Mouse (Mus musculus) spleen, adult 2 months (tissue): ENCODE data around the gene Otulinl.

Experiments
- CTCF ChIP-seq: fragments of 200-500 bp; IDR thresholded peaks from 2 replicates; pipeline ENCODE4 v1.5.1; 2011; ENCODE audit warnings: mild to moderate bottlenecking, inconsistent platforms; ENCODE audit not compliant: insufficient read depth, insufficient read length, insufficient replicate concordance; ENCODE audit errors: extremely low read depth
- POLR2A ChIP-seq: fragments of 200-500 bp; IDR thresholded peaks from 2 replicates; pipeline ENCODE4 v1.6.1; 2011; ENCODE audit warnings: low read depth, low read length, inconsistent platforms

- TF ChIP-seq CTCF: no peak
- no peak for TF ChIP-seq POLR2A
Observed at GRCm38 (mm10) chr15:27708968-27709612, 27.7 kb upstream of the Otulinl start.
